Mouse (Mus musculus) heart, adult 2 months (tissue): Measurements from ENCODE around the gene Fer.

Source experiments
- CTCF ChIP-seq: fragments of 200-600 bp; IDR thresholded peaks from 2 replicates; pipeline ENCODE4 v1.8.1; 2022; ENCODE audit warnings: antibody characterized with exemption, mild to moderate bottlenecking, moderate library complexity
- EP300 ChIP-seq: fragments of 200-500 bp; IDR thresholded peaks from 2 replicates; pipeline ENCODE4 v1.6.1; 2011; ENCODE audit warnings: low read depth, low read length, control low read depth; ENCODE audit not compliant: insufficient read depth
- POLR2A ChIP-seq: fragments of 200-500 bp; IDR thresholded peaks from 2 replicates; pipeline ENCODE4 v1.6.1; 2011; ENCODE audit warnings: mild to moderate bottlenecking, low read depth, low read length, control low read depth; ENCODE audit not compliant: insufficient read depth

DNA sequence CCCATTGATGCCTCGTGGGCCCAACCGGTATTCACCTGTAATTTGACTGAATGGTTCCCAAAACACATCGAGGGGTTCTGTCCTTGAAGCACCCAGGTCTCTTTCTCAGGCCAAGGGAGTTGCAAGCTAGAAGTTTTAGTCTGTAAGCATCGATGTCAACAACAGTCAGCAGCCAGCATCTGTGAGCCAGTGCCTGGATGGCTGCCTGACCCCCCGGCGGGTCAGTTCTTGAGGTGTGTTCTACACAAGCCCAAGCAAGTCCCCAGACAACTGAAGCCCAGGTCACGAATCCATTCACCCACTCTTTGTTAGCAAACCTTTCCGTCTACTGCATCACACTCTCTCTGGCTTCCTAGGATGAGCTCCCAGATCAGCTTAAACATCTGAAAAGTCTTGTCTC lies 36.7 kb upstream of the Fer start:
- TF ChIP-seq POLR2A (no peak), CTCF (no peak), EP300 (no peak)
